Mouse (Mus musculus) limb, embryonic 15.5 days (tissue): ENCODE data around the gene Gorasp1. TPM values are rescaled to one million over a fixed set of nuclear protein-coding genes. Genes with fewer than 3 reads are reported as not detected.

ENCODE experiments used
- ATAC-seq: fragments of 200-750 bp; cut with Nextera tagmentation; 2 replicates; pipeline ENCODE4 v1.8.0; 2017; ENCODE audit warnings: low read depth, moderate TSS enrichment; ENCODE audit not compliant: insufficient number of reproducible peaks, low FRiP score, low TSS enrichment
- H3K27ac ChIP-seq: fragments of 300-500 bp; sonication (generic); 2 replicates; pipeline ENCODE4 v1.5.1; 2015; ENCODE audit warnings: moderate library complexity, mild to moderate bottlenecking, inconsistent platforms
- H3K27me3 ChIP-seq: fragments of 300-500 bp; sonication (generic); 2 replicates; pipeline ENCODE4 v1.6.1; 2015; ENCODE audit warnings: inconsistent platforms
- H3K36me3 ChIP-seq: fragments of 300-500 bp; sonication (generic); 2 replicates; pipeline ENCODE4 v1.6.1; 2015; ENCODE audit warnings: inconsistent platforms
- H3K4me1 ChIP-seq: fragments of 300-500 bp; sonication (generic); 2 replicates; pipeline ENCODE4 v1.6.1; 2015; ENCODE audit warnings: inconsistent platforms
- H3K4me2 ChIP-seq: fragments of 300-500 bp; sonication (generic); 2 replicates; pipeline ENCODE4 v1.6.1; 2015; ENCODE audit warnings: mild to moderate bottlenecking, inconsistent platforms
- H3K4me3 ChIP-seq: fragments of 300-500 bp; sonication (generic); 2 replicates; pipeline ENCODE4 v1.5.1; 2015; ENCODE audit warnings: mild to moderate bottlenecking, inconsistent platforms
- H3K9ac ChIP-seq: fragments of 300-500 bp; sonication (generic); 2 replicates; pipeline ENCODE4 v1.6.1; 2015; ENCODE audit warnings: inconsistent platforms
- H3K9me3 ChIP-seq: fragments of 300-500 bp; sonication (generic); 2 replicates; pipeline ENCODE4 v1.6.1; 2016; ENCODE audit warnings: inconsistent platforms
- WGBS: fragments of 180-500 bp; shearing (Covaris S2); methylation state at CpG from one replicate; pipeline ENCODE4 v1.1.7; 2015; 5-methylcytosine and 5-hydroxymethylcytosine counted together
- polyA plus RNA-seq: library from polyadenylated mRNA; unstranded; fragments of >200 nt; fragmentation: Nextera tagmentation; extraction: Ambion mirVana; gene quantifications from 2 replicates; pipeline ENCODE4 v1.2.1, GENCODE M21; 2015

Gene Gorasp1
- polyA plus RNA-seq, 1 experiment from 2014 or later: 35.5 TPM

DNA sequence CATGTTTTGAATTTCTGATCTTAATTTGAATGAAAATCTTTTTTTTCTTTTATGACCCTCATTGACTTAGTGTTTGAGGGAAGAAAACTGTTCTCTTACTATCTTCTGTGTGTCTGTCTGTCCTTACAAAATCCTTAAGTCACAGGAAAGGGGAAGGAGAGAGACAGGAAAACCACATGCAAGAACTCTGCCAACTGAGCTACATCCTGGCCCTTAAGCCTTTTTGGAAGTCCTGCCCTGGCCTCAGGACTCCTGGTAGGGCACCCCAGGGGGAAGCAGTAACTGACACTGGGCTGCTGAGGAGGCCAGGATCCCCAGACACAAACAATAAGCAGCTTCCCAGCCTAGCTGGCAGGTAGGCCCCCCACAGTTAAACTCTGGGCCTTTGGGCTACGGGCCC lies 6.0 kb upstream of the Gorasp1 start:
- Histone ChIP-seq H3K4me2 (no peak overlapping the region), H3K9ac (no peak overlapping the region), H3K27ac (no peak overlapping the region), H3K36me3 (no peaks in the 10 kb centered on the region), H3K4me3 (no peak overlapping the region), H3K4me1 (peaks cover 15% of the 10 kb centered on the region), H3K9me3 (no peaks in the 10 kb centered on the region), H3K27me3 (no peaks in the 10 kb centered on the region)
- WGBS: 58% methylated on average over 1 of the region's 1 CpGs
- no peak for ATAC-seq

DNA sequence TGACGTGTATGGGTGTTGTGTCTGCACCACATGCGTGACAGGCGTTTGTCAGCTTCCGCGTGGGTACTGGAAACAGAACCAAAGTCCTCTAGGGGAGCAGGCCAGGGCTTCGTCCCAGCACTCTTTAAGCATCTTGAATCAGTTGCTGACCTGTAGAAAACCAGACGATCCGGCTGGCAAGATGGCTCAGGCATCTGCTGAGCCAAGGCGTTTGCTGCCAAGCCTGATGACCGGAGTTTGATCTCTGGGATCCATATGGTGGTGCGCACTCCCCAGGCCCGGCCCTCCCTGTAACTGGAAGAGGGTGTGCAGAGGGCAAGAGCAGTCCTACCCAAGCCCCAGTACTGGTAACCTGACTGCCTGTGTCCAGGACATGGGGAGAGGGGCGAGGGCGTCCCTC lies 4.5 kb upstream of the Gorasp1 start:
- Histone ChIP-seq H3K9me3 (no peaks in the 10 kb centered on the region), H3K4me1 (peaks cover 22% of the 10 kb centered on the region), H3K4me2 (no peak overlapping the region), H3K36me3 (no peaks in the 10 kb centered on the region), H3K9ac (no peak overlapping the region), H3K27me3 (no peaks in the 10 kb centered on the region), H3K27ac (peak overlapping the region; percentile 33; the same call in 1 of the 2 replicates), H3K4me3 (no peak overlapping the region)
- no peak for ATAC-seq
- WGBS: 58% methylated on average over 14 of the region's 14 CpGs

GRCm38 (mm10) chr9:119941407-119941806 lies 4.0 kb upstream of the Gorasp1 start:
- H3K9ac ChIP-seq: no peak overlapping the region
- H3K27ac ChIP-seq: no peak overlapping the region
- H3K4me3 ChIP-seq: no peak overlapping the region
- ATAC-seq: no peak
- H3K27me3 ChIP-seq: no peaks in the 10 kb centered on the region
- H3K9me3 ChIP-seq: no peaks in the 10 kb centered on the region
- H3K4me1 ChIP-seq: peaks cover 25% of the 10 kb centered on the region
- H3K4me2 ChIP-seq: no peak overlapping the region
- no peaks in the 10 kb centered on the region for H3K36me3 ChIP-seq
- 68% methylated on average over 5 of the region's 5 CpGs for WGBS

- Histone ChIP-seq H3K36me3 (no peaks in the 10 kb centered on the region), H3K4me1 (peaks cover 28% of the 10 kb centered on the region), H3K9ac (no peak overlapping the region), H3K4me3 (no peak overlapping the region), H3K9me3 (no peaks in the 10 kb centered on the region), H3K4me2 (no peak overlapping the region), H3K27ac (no peak overlapping the region), H3K27me3 (no peaks in the 10 kb centered on the region)
- 36% methylated on average over 10 of the region's 10 CpGs for WGBS
- no peak for ATAC-seq
Measured at GRCm38 (mm10) chr9:119939646-119940045, 2.3 kb upstream of the Gorasp1 start.

DNA sequence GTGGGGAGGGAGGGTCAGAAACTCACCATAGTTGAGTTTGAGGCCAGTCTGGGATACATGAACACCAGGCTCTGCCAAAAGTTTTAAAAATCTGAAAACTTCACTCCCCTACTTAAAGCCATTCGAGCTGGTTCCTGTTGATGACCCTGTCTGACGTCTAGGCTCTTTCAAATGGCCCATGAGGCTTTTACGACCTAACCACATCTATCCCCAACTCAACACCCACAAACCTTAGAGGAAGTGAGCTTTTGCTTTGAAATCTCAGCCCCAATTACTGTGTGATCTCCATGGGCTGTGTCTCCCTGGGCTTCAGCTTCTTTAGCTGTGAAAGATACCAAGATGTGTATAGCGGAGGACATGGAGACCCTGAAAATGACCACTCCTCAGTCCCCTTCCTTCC lies 1.1 kb upstream of the Gorasp1 start:
- Histone ChIP-seq H3K9ac (no peak overlapping the region), H3K27ac (no peak overlapping the region), H3K36me3 (no peaks in the 10 kb centered on the region), H3K4me2 (no peak overlapping the region), H3K9me3 (no peaks in the 10 kb centered on the region), H3K4me1 (peaks cover 26% of the 10 kb centered on the region), H3K4me3 (no peak overlapping the region), H3K27me3 (no peaks in the 10 kb centered on the region)
- WGBS: 67% methylated on average over 4 of the region's 4 CpGs
- no peak for ATAC-seq

- ATAC-seq: no peak
- Histone ChIP-seq H3K4me2 (no peak overlapping the region), H3K9ac (no peak overlapping the region), H3K27me3 (no peaks in the 10 kb centered on the region), H3K27ac (no peak overlapping the region), H3K9me3 (no peaks in the 10 kb centered on the region), H3K4me1 (peaks cover 13% of the 10 kb centered on the region), H3K36me3 (peaks cover 41% of the 10 kb centered on the region), H3K4me3 (no peak overlapping the region)
- WGBS: 91% methylated on average over 6 of the region's 6 CpGs
Measured at GRCm38 (mm10) chr9:119933675-119934074, 3.7 kb downstream of the Gorasp1 start.

- ATAC-seq: no peak
- no peak overlapping the region for H3K4me2 ChIP-seq
- H3K9me3 ChIP-seq: no peaks in the 10 kb centered on the region
- H3K4me3 ChIP-seq: no peak overlapping the region
- peaks cover 6% of the 10 kb centered on the region for H3K4me1 ChIP-seq
- WGBS: 85% methylated on average over 12 of the region's 12 CpGs
- no peak overlapping the region for H3K9ac ChIP-seq
- H3K27me3 ChIP-seq: no peaks in the 10 kb centered on the region
- no peak overlapping the region for H3K27ac ChIP-seq
- peaks cover 55% of the 10 kb centered on the region for H3K36me3 ChIP-seq
Measured at GRCm38 (mm10) chr9:119932358-119932757, 5.0 kb downstream of the Gorasp1 start.

DNA sequence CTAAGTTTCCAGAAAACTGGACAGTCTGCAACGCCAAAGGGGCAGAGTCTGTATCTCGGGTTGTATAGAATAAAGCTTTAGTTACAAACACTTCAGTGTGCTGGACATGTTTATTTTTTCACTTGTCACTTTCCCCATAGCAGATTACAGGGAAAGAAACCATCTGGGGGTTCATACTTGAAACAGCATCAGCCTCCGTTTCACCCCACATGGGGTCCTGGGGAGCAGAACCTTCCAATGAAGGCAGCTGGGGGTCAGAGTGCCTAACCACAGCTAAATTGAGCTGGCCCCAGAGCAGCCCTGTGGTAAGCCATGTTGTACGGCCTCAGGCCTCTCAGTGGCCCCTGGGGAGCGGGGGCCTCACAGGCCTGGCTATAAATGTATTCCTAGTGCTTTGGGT lies 10.9 kb downstream of the Gorasp1 start:
- no peak overlapping the region for H3K4me3 ChIP-seq
- no peak overlapping the region for H3K27ac ChIP-seq
- H3K4me2 ChIP-seq: no peak overlapping the region
- H3K36me3 ChIP-seq: peaks cover 93% of the 10 kb centered on the region
- no peak overlapping the region for H3K9ac ChIP-seq
- H3K9me3 ChIP-seq: no peaks in the 10 kb centered on the region
- ATAC-seq: no peak
- no peaks in the 10 kb centered on the region for H3K4me1 ChIP-seq
- WGBS: 77% methylated on average over 5 of the region's 5 CpGs
- H3K27me3 ChIP-seq: no peaks in the 10 kb centered on the region

GRCm38 (mm10) chr9:119925729-119926128 lies 11.6 kb downstream of the Gorasp1 start:
- Histone ChIP-seq H3K4me3 (no peak overlapping the region), H3K27me3 (no peaks in the 10 kb centered on the region), H3K27ac (no peak overlapping the region), H3K4me1 (no peaks in the 10 kb centered on the region), H3K36me3 (peaks cover 93% of the 10 kb centered on the region), H3K9ac (no peak overlapping the region), H3K9me3 (no peaks in the 10 kb centered on the region), H3K4me2 (no peak overlapping the region)
- WGBS: 80% methylated on average over 8 of the region's 8 CpGs
- ATAC-seq: no peak

DNA sequence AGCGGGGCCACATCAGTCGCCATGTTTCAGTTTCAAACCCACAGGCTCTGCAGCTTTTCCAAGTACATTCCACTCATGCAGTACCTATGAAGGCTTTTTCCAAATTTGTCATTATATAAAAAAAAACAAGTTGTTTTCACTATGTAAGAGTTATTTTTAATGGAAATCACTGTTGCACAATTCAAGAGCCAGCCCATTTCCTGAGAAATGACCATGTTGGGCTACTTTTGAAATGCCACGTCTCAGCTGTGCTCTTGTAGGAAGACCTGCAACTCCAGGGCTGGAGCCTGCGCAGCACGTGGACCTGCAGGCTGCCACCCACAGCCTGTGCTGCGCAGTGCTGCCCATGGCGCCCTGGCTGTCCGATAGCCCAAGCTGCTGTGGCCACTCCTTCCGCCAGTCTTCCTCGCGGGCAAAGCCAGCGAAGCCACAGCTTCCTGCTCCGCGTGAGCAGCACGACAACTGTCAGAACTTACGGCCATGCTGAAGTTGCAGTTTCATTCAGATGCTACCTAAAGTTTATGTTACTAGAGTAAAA lies 12.2 kb downstream of the Gorasp1 start:
- peaks cover 92% of the 10 kb centered on the region for H3K36me3 ChIP-seq
- no peak overlapping the region for H3K9ac ChIP-seq
- no peak overlapping the region for H3K4me2 ChIP-seq
- no peaks in the 10 kb centered on the region for H3K4me1 ChIP-seq
- no peak overlapping the region for H3K27ac ChIP-seq
- no peak overlapping the region for H3K4me3 ChIP-seq
- no peaks in the 10 kb centered on the region for H3K27me3 ChIP-seq
- H3K9me3 ChIP-seq: no peaks in the 10 kb centered on the region
- WGBS: 87% methylated on average over 16 of the region's 16 CpGs
- no peak for ATAC-seq

GRCm38 (mm10) chr9:119923462-119923861 lies 13.9 kb downstream of the Gorasp1 start:
- Histone ChIP-seq H3K9ac (no peak overlapping the region), H3K4me2 (no peak overlapping the region), H3K36me3 (peaks cover 91% of the 10 kb centered on the region), H3K4me3 (no peak overlapping the region), H3K27me3 (no peaks in the 10 kb centered on the region), H3K27ac (no peak overlapping the region), H3K9me3 (no peaks in the 10 kb centered on the region), H3K4me1 (no peaks in the 10 kb centered on the region)
- ATAC-seq: no peak
- WGBS: 91% methylated on average over 4 of the region's 4 CpGs

DNA sequence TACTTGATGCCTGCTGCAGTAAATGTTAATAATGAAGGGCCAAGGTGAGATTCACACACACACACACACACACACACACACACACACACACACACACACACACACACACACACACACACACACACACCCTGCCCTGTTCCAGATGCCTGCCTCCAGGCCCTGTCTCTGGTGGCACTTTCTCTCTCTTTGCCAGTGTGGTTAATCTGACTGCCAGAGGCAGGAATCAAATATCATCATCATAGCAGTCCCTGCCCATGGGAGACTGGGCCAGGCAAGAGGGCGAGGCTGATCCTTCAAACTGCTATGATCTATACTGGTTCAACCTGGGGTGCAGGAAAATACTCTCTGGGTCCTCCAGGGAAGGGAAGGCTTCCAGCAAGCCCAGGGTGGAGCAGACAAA lies 17.5 kb downstream of the Gorasp1 start:
- H3K4me1 ChIP-seq: no peaks in the 10 kb centered on the region
- no peak for ATAC-seq
- H3K9ac ChIP-seq: no peak overlapping the region
- no peak overlapping the region for H3K4me2 ChIP-seq
- H3K27me3 ChIP-seq: no peaks in the 10 kb centered on the region
- no peak overlapping the region for H3K27ac ChIP-seq
- 53% methylated on average over 1 of the region's 1 CpGs for WGBS
- no peak overlapping the region for H3K4me3 ChIP-seq
- H3K36me3 ChIP-seq: peaks cover 88% of the 10 kb centered on the region
- H3K9me3 ChIP-seq: no peaks in the 10 kb centered on the region
